Mouse (Mus musculus): ENCODE data around the gene Sept10. TPM values are rescaled to one million over a fixed set of nuclear protein-coding genes. Genes with fewer than 3 reads are reported as not detected.

The Sept10 gene
- polyA plus RNA-seq, 1 experiment from 2014 or later, result 74.6 TPM

DNA sequence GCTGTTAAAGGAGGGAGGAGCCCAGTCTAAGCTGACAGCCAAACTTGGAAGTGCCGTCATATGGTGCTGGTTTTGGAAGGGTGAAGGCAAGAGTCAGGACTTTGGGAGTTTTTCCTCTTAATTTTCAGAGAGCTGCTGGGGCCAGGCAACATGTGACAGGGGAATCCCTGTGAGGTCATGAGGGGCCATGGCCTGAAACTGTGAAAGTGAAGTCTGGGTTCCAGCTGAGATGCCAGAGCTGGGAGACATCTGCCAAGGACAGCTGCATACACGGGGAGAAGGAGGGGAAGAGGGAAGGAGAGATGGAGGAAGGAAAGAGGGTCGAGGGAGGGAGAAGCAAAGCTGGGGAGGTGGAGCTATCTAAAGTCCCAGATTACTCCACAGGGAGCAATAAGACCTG, 16.1 kb upstream of the Sept10 start:
- no peak overlapping the region for H3K9ac ChIP-seq (ENCODE audit: low read length)
- ATAC-seq (ENCODE audit: low read depth), result peak; percentile 37; the same call in 1 of the 2 replicates
- no peak overlapping the region for H3K4me2 ChIP-seq (ENCODE audit: low read depth, low read length)
- no peak overlapping the region for H3K4me3 ChIP-seq (ENCODE audit: low read length)
- peaks cover 3% of the 10 kb centered on the region; the same call in 1 of the 2 replicates for H3K9me3 ChIP-seq (ENCODE audit: control insufficient read depth, low read length)
- H3K27ac ChIP-seq (ENCODE audit: low read length), result no peak overlapping the region
- H3K4me1 ChIP-seq (replicated peaks; ENCODE audit: control insufficient read depth, insufficient read depth, low read length), result peaks cover 11% of the 10 kb centered on the region
- WGBS, result 17% methylated on average over 3 of the region's 3 CpGs
- no peaks in the 10 kb centered on the region for H3K27me3 ChIP-seq (ENCODE audit: control insufficient read depth, insufficient read depth, low read depth, low read length)
- no peaks in the 10 kb centered on the region for H3K36me3 ChIP-seq (ENCODE audit: control insufficient read depth, insufficient read depth, low read length)

DNA sequence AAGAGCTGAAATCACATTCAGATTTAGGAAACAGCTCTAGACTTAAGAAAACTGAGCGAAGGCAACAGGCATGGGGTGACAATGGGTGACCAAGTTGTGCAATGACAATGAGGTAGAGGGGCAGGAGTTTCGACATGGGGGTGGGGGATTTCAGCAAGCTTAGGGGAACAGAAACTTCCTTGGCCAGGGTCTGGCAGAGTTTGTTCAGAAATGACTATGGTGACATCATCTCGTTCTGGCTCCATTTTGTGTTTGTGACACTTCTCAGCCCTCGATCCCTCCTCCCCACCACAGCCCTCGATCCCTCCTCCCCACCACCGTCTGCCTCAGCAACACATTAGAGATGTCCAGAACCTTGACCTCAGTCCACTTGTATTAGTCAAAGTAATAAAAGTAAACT, 14.8 kb upstream of the Sept10 start:
- no peaks in the 10 kb centered on the region for H3K36me3 ChIP-seq (ENCODE audit: control insufficient read depth, insufficient read depth, low read length)
- 55% methylated on average over 6 of the region's 6 CpGs for WGBS
- H3K9ac ChIP-seq (ENCODE audit: low read length), result no peak overlapping the region
- no peaks in the 10 kb centered on the region for H3K27me3 ChIP-seq (ENCODE audit: control insufficient read depth, insufficient read depth, low read depth, low read length)
- no peak overlapping the region for H3K27ac ChIP-seq (ENCODE audit: low read length)
- ATAC-seq (ENCODE audit: low read depth), result peak; percentile 32; the same call in 1 of the 2 replicates
- no peak overlapping the region for H3K4me3 ChIP-seq (ENCODE audit: low read length)
- 0 out of 2 replicates have a peak, but pooled peaks cover 3% of the 10 kb centered on the region for H3K9me3 ChIP-seq (ENCODE audit: control insufficient read depth, low read length)
- no peak overlapping the region for H3K4me2 ChIP-seq (ENCODE audit: low read depth, low read length)
- peaks cover 11% of the 10 kb centered on the region for H3K4me1 ChIP-seq (replicated peaks; ENCODE audit: control insufficient read depth, insufficient read depth, low read length)

DNA sequence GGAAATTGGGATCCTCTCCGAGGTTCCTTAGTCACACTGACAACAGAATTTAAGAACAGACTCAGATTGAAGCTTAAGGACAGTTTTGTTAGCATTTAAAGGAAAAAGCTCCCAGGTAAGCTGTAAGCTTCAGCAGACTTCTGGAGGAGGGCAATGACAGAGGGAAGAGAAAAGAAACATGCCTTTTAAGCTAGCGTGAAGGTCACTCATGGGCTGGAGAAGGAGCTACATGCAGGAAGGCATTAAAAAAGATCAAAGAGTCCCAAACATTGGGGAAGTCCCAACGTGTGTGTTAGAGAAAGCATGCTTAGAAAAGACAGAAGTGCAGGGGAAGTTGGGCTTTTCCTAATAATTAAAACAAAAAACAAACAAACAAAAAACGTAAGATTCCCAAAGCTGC, 14.2 kb upstream of the Sept10 start:
- Histone ChIP-seq H3K27ac (ENCODE audit: low read length) (no peak overlapping the region), H3K4me2 (ENCODE audit: low read depth, low read length) (no peak overlapping the region), H3K4me1 (replicated peaks; ENCODE audit: control insufficient read depth, insufficient read depth, low read length) (peaks cover 9% of the 10 kb centered on the region), H3K27me3 (ENCODE audit: control insufficient read depth, insufficient read depth, low read depth, low read length) (no peaks in the 10 kb centered on the region), H3K4me3 (ENCODE audit: low read length) (no peak overlapping the region), H3K36me3 (ENCODE audit: control insufficient read depth, insufficient read depth, low read length) (no peaks in the 10 kb centered on the region), H3K9me3 (ENCODE audit: control insufficient read depth, low read length) (0 out of 2 replicates have a peak, but pooled peaks cover 3% of the 10 kb centered on the region), H3K9ac (ENCODE audit: low read length) (no peak overlapping the region)
- ATAC-seq (ENCODE audit: low read depth), result no peak
- WGBS, result 52% methylated on average over 4 of the region's 4 CpGs

DNA sequence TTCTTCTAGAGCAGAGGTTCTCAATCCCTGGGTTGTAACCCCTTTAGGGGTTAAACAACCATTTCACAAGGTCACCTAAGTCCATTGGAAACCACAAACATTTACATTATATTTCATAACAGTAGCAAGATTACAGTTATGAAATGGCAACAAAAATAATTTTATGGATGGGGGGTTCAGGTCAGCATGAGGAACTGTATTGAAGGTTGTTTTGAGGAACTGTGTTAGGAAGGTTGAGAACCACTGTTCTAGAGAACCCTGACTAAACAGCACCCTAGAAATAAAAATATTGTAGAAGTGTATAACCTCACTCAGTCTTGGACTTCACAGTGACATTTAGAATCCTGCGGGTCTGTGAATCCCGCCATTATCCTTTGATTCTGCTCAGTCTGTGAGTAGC, 13.6 kb upstream of the Sept10 start:
- H3K9ac ChIP-seq (ENCODE audit: low read length), result no peak overlapping the region
- no peaks in the 10 kb centered on the region for H3K36me3 ChIP-seq (ENCODE audit: control insufficient read depth, insufficient read depth, low read length)
- peaks cover 8% of the 10 kb centered on the region for H3K4me1 ChIP-seq (replicated peaks; ENCODE audit: control insufficient read depth, insufficient read depth, low read length)
- no peak for ATAC-seq (ENCODE audit: low read depth)
- 94% methylated on average over 2 of the region's 2 CpGs for WGBS
- no peaks in the 10 kb centered on the region for H3K27me3 ChIP-seq (ENCODE audit: control insufficient read depth, insufficient read depth, low read depth, low read length)
- no peak overlapping the region for H3K4me2 ChIP-seq (ENCODE audit: low read depth, low read length)
- 0 out of 2 replicates have a peak, but pooled peaks cover 3% of the 10 kb centered on the region for H3K9me3 ChIP-seq (ENCODE audit: control insufficient read depth, low read length)
- H3K27ac ChIP-seq (ENCODE audit: low read length), result no peak overlapping the region
- H3K4me3 ChIP-seq (ENCODE audit: low read length), result no peak overlapping the region

DNA sequence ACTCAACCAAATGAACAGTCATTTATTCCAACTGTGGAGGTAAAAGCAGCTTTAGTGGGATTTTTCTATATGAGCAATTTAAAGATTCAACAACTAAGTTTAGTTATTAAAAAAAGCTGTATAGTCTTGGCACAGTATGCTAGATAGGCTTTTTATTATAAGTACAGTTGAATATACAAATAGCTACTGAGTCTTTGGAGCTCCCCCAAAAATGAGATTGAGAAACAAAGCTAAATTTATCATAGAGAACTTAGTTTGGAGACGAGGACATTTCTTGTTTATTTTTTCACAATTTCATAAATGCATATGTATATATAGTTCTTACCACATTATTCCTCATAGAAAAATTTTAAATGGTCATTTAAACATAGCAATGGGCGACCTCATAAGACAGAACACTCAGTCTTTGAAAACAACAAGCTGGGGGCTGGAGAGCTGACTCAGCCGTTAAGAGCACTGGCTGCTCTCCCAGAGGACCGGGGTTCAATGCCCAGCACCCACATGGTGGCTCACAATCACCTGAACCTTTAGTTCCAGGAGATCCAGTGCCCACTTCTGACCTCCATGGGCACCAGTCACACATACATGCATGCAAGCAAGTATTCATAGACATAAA, 7.7 kb upstream of the Sept10 start:
- WGBS, result 36% methylated on average over 4 of the region's 4 CpGs
- peak; percentile 91 for ATAC-seq (ENCODE audit: low read depth)
- Histone ChIP-seq H3K9ac (ENCODE audit: low read length) (no peak overlapping the region), H3K36me3 (ENCODE audit: control insufficient read depth, insufficient read depth, low read length) (no peaks in the 10 kb centered on the region), H3K27me3 (ENCODE audit: control insufficient read depth, insufficient read depth, low read depth, low read length) (no peaks in the 10 kb centered on the region), H3K4me1 (replicated peaks; ENCODE audit: control insufficient read depth, insufficient read depth, low read length) (peaks cover 9% of the 10 kb centered on the region; the same call in 1 of the 2 replicates), H3K27ac (ENCODE audit: low read length) (peak overlapping the region; percentile 59), H3K9me3 (ENCODE audit: control insufficient read depth, low read length) (no peaks in the 10 kb centered on the region), H3K4me2 (ENCODE audit: low read depth, low read length) (no peak overlapping the region), H3K4me3 (ENCODE audit: low read length) (no peak overlapping the region)

DNA sequence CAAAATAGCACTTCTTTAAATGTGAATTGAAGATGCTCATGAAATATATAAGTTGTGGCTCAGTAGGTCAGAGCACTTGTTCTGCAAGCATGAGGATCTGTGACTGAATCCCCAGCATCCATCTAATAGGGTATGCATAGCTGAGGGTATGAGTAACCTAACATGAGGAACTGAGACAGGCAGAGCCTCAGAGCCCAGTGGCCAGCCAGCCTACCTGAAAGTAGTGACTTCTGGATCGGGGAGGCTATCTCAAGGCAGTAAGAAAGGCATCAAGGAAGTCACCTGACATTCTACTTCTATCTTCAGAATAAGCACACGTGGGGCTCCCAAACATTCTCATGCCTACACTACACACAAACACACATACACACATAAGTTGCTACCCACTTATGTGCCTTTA, 3.5 kb upstream of the Sept10 start:
- no peak overlapping the region for H3K9ac ChIP-seq (ENCODE audit: low read length)
- ATAC-seq (ENCODE audit: low read depth), result no peak
- no peak overlapping the region for H3K4me3 ChIP-seq (ENCODE audit: low read length)
- H3K4me2 ChIP-seq (ENCODE audit: low read depth, low read length), result no peak overlapping the region
- no peaks in the 10 kb centered on the region for H3K27me3 ChIP-seq (ENCODE audit: control insufficient read depth, insufficient read depth, low read depth, low read length)
- H3K9me3 ChIP-seq (ENCODE audit: control insufficient read depth, low read length), result no peaks in the 10 kb centered on the region
- no peak overlapping the region for H3K27ac ChIP-seq (ENCODE audit: low read length)
- WGBS, result 72% methylated on average over 2 of the region's 2 CpGs
- H3K4me1 ChIP-seq (replicated peaks; ENCODE audit: control insufficient read depth, insufficient read depth, low read length), result peaks cover 20% of the 10 kb centered on the region
- H3K36me3 ChIP-seq (ENCODE audit: control insufficient read depth, insufficient read depth, low read length), result no peaks in the 10 kb centered on the region

DNA sequence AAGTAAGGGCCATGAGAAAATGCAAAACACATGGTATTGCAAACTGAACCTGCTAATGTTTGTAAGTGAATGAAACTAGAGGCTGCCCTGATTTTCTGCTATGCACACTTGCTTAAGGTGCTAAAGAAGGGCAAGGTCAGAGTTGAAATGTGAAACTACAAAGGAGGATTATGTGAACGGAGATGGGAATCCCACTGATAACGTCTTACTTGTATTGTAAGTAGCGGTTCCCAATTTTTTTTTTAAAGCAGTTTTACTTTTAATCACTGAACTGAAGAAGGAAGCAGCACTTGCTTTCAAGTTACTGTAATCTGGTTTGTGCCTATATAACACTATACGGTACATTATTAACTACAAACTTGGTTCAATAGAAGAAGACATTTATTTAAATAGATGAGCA, 2.2 kb upstream of the Sept10 start:
- Histone ChIP-seq H3K27me3 (ENCODE audit: control insufficient read depth, insufficient read depth, low read depth, low read length) (no peaks in the 10 kb centered on the region), H3K4me2 (ENCODE audit: low read depth, low read length) (peak overlapping the region; percentile 95), H3K36me3 (ENCODE audit: control insufficient read depth, insufficient read depth, low read length) (no peaks in the 10 kb centered on the region), H3K27ac (ENCODE audit: low read length) (no peak overlapping the region), H3K9ac (ENCODE audit: low read length) (no peak overlapping the region), H3K9me3 (ENCODE audit: control insufficient read depth, low read length) (no peaks in the 10 kb centered on the region), H3K4me1 (replicated peaks; ENCODE audit: control insufficient read depth, insufficient read depth, low read length) (peaks cover 25% of the 10 kb centered on the region), H3K4me3 (ENCODE audit: low read length) (peak overlapping the region; percentile 92)
- no peak for ATAC-seq (ENCODE audit: low read depth)
- 71% methylated on average over 4 of the region's 4 CpGs for WGBS

DNA sequence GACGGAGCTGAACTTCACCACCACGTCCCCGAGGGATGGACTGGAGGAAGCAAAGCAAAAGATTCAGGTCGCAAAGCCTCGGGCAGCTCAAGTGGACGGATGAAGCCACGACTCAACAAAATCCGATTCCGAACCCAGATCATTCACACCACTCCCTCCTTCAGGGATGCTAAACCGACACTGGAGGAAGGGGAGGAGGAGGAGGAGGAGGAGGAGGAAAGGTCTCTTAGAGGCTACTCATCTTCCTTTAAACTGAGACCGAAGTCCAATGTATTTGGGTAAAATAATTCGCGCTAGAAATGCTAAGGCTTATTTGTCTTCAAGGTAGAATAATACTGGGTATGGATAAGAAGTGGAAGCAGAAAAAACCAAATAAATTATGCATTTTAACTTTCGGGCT, 1.7 kb upstream of the Sept10 start:
- Histone ChIP-seq H3K27ac (ENCODE audit: low read length) (no peak overlapping the region), H3K4me3 (ENCODE audit: low read length) (peak overlapping the region; percentile 92), H3K27me3 (ENCODE audit: control insufficient read depth, insufficient read depth, low read depth, low read length) (no peaks in the 10 kb centered on the region), H3K4me2 (ENCODE audit: low read depth, low read length) (peak overlapping the region; percentile 95), H3K36me3 (ENCODE audit: control insufficient read depth, insufficient read depth, low read length) (no peaks in the 10 kb centered on the region), H3K9me3 (ENCODE audit: control insufficient read depth, low read length) (no peaks in the 10 kb centered on the region), H3K9ac (ENCODE audit: low read length) (peak overlapping the region; percentile 97), H3K4me1 (replicated peaks; ENCODE audit: control insufficient read depth, insufficient read depth, low read length) (peaks cover 25% of the 10 kb centered on the region)
- no peak for ATAC-seq (ENCODE audit: low read depth)
- 42% methylated on average over 14 of the region's 14 CpGs for WGBS

DNA sequence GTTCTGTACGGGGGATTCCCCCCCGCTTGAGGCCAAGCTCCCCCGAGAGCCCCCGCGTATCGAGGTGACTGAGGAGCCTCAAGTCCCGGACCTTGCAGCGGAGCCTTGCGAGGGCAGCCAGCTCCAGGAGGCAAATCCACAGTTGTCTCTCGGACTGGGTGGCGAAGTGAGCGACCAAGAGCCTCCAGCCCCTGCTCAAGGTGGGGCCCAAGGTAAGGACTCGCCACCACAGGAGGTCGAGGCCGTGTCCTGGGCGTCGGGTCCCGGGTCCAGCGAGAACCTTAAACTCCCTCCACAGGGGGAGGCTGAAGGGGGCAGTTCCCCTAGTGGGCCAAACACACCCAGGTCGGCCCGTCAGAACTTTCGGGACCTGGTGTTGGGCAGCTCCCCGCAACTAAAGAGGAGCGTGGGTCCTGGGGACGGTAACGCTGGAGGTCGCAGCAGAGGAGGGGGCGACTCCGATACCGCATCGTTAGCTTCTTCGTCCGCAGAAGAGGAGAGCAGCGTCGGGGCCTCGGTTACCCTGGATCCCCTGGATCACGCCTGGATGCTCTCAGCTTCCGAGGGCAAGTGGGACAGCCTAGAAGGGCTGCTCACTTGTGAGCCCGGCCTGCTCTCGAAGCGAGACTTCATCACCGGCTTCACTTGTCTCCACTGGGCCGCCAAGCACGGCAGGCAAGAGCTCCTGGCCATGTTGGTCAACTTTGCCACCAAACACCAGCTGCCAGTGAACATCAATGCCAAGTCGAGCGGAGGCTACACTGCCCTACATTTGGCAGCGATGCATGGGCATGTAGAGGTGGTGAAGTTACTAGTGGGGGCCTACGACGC, 839 bp upstream of the Sept10 start:
- no peaks in the 10 kb centered on the region for H3K9me3 ChIP-seq (ENCODE audit: control insufficient read depth, low read length)
- ATAC-seq (ENCODE audit: low read depth), result peak; percentile 18
- peak overlapping the region; percentile 97 for H3K9ac ChIP-seq (ENCODE audit: low read length)
- H3K4me2 ChIP-seq (ENCODE audit: low read depth, low read length), result peak overlapping the region; percentile 95
- no peaks in the 10 kb centered on the region for H3K36me3 ChIP-seq (ENCODE audit: control insufficient read depth, insufficient read depth, low read length)
- peak overlapping the region; percentile 98 for H3K27ac ChIP-seq (ENCODE audit: low read length)
- peak overlapping the region; percentile 92 for H3K4me3 ChIP-seq (ENCODE audit: low read length)
- no peaks in the 10 kb centered on the region for H3K27me3 ChIP-seq (ENCODE audit: control insufficient read depth, insufficient read depth, low read depth, low read length)
- 2% methylated on average over 49 of the region's 49 CpGs for WGBS
- H3K4me1 ChIP-seq (replicated peaks; ENCODE audit: control insufficient read depth, insufficient read depth, low read length), result peaks cover 25% of the 10 kb centered on the region
